Mouse (Mus musculus): ENCODE measurements around the gene Zfp961.
A peak's percentile ranks its signal among the peaks of the same experiment; 100 is the strongest.

The Zfp961 gene

GRCm38 (mm10) chr8:71961796-71962195, 11.0 kb downstream of the Zfp961 start:
- no peak for DNase-seq (ENCODE audit: low spot score in 2 of 2)

- DNase-seq (ENCODE audit: low spot score in 2 of 2), result no peak
Observed at GRCm38 (mm10) chr8:71964051-71964450, 13.2 kb downstream of the Zfp961 start.

DNA sequence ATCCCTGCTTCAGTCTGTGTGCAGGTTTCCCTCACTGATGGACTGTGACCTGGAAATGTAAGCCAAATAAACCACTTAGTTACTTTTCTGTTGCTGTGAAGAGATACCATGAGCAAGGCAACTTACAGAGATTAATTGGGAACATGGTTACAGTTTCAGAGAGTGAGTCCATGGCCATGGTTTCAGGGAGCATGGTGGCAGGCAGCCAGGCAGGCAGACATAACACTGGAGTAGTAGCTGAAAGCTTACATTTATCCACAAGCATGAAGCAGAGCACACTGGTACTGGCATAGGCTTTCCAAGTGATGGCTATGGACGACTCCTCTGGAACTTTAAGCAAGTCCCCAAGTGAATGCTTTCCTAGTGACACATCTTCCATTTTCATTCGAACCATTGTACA, 14.3 kb downstream of the Zfp961 start:
- DNase-seq (ENCODE audit: low spot score in 2 of 2), result no peak

DNA sequence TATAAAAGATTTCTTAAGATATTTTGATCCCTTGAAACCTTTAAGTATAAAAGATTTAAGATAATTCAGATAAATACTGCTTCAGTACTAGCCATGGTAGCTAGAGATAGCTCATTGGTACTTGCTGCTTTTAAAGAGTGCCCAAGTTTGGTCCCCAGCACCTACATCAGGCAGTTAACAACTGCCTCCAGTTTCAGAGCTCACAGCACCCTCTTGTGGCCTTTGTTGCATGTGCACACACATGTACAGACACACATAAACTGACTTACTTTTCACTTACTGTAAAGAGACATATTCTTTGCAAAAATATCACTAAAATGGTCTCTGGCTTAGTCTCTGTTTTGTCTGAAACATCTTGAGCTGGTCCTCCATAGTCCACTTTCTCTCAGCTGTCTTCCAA, 15.6 kb downstream of the Zfp961 start:
- DNase-seq (ENCODE audit: low spot score in 2 of 2), result no peak

DNA sequence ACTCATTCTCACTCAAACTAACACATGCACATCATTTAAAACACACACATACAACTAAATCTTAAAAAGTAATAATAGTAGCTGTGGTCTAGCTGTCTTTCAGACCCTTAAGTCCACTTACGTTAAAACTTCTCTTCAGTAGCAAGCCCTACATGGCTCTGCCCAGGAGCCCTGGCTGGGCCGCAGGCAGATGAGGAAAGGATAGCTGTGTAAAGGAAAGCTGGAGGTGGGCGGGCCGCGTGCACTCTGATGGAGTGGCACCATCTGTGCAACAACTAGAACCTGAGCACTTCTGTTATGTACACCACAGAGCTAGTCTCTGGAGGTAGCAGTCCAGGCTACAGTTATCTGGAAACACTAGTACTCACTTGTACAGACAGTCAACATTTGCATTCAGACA, 16.4 kb downstream of the Zfp961 start:
- DNase-seq (ENCODE audit: low spot score in 2 of 2), result no peak

GRCm38 (mm10) chr8:71968100-71968499, 17.3 kb downstream of the Zfp961 start:
- DNase-seq (ENCODE audit: low spot score in 2 of 2), result no peak

DNA sequence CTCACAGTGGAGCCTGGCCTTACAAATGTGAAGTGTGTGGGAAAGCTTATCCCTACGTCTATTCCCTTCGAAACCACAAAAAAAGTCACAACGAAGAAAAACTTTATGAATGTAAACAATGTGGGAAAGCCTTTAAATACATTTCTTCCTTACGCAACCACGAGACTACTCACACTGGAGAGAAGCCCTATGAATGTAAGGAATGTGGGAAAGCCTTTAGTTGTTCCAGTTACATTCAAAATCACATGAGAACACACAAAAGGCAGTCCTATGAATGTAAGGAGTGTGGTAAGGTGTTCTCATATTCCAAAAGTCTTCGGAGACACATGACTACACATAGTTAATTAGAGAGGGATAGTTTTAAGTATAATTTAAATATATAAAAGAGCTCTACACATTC, 17.8 kb downstream of the Zfp961 start:
- no peak for DNase-seq (ENCODE audit: low spot score in 2 of 2)

GRCm38 (mm10) chr8:71971945-71972344, 21.1 kb downstream of the Zfp961 start:
- no peak for DNase-seq (ENCODE audit: low spot score in 2 of 2)

- DNase-seq (ENCODE audit: low spot score in 2 of 2), result no peak
Observed at GRCm38 (mm10) chr8:71974211-71974610, 23.4 kb downstream of the Zfp961 start.

GRCm38 (mm10) chr8:71981032-71981431, 30.2 kb downstream of the Zfp961 start:
- DNase-seq (ENCODE audit: low spot score in 2 of 2), result no peak

DNA sequence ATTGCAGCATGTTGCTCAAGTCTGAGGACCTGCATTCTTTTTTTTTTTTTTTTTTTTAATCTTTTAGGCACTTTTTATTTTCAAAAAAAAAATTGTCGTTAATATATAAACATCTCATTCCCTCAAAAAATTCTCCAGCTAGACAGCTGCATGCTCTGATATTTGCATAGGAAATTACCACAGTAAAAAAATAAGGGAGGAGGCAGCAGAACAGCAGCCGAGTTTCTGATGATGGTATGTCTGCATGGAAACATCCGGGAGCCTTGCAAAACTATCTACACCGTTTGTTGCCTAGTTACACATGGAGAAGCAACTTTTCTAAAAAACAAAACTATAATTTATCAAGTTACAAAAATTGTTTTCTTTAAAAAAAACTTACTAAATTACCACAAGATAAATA, 30.6 kb downstream of the Zfp961 start:
- no peak for DNase-seq (ENCODE audit: low spot score in 2 of 2)

DNA sequence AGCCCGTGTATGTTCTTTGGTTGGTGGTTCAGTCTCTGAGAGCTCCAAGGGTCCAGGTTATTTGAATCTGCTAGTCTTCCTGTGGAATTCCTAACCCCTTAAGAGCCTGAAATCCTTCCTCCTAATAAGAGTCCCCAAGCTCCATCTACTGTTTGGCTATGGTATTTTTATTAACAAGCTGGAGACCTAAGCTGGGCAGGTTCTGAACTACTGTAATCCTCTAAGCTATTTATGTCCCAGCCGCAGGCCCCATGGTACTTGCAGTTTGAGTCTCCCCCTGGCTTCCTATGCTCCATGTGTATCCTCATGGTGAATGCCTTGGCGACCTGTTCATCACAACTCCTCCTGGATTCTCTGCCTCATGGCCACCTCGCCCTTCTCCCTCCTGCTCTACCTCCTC, 33.8 kb downstream of the Zfp961 start:
- no peak for DNase-seq (ENCODE audit: low spot score in 2 of 2)

GRCm38 (mm10) chr8:71988110-71988866, 37.5 kb downstream of the Zfp961 start:
- peak; percentile 22 to 23 for DNase-seq (ENCODE audit: low spot score in 2 of 2)

DNA sequence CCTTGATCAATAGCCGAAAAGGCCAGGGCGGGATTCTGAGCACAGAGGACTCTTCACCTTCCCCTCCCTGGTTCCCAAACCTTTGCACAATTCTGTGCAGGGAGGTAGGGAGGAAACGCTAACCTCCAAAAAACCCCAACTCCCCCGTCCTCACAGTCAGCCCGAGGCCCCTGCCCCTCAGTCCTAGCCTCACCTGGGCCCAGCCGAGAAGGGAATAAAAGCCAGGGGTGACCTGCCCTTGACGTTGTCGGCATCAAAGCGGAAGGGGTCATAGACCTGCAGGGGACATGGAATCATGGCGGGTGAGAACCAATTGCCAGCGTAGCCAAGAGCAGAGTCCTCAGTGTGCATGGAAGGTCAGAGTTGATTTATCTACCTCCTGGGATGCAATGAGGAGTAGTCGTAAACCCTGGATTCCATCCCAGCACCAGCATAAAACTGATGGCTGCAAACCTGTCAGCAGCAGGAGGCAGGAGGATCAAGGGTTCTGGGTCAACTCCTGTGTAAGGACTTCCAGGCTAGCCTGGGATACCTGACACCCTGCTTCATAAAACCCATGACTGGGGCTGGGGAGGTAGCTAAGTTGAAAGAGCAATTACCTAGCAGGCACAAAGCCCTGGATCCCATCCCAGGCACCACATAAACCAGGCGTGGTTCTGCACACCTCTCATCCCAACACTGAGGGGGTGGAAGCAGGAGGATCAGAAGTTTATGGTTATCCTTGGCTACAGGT, 38.2 kb downstream of the Zfp961 start:
- no peak for DNase-seq (ENCODE audit: low spot score in 2 of 2)

GRCm38 (mm10) chr8:71999434-71999833, 48.6 kb downstream of the Zfp961 start:
- no peak for DNase-seq (ENCODE audit: low spot score in 2 of 2)

GRCm38 (mm10) chr8:72000223-72000622, 49.4 kb downstream of the Zfp961 start:
- DNase-seq (ENCODE audit: low spot score in 2 of 2), result no peak

- no peak for DNase-seq (ENCODE audit: low spot score in 2 of 2)
Observed at GRCm38 (mm10) chr8:72002942-72003341, 52.1 kb downstream of the Zfp961 start.

GRCm38 (mm10) chr8:72005912-72006311, 55.1 kb downstream of the Zfp961 start:
- DNase-seq (ENCODE audit: low spot score in 2 of 2), result no peak

DNA sequence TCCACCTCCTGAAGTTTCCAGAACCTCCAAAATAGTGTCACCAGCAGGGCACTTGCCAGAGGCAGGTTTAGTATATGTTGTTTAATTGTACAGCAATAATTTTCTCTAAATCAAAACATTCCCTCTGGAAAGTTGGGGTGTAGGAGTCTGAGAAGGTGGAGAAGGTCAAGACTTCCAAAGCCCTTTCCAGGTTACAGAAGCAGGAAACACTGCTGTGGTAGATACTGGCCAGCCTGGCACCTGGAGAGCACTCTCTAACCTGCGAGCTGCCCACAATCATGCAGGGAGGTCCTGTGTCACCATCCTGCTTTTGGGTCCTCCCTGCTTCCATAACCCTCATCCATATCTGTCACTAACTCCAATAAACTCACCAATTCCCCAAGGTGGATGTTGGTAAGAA, 55.9 kb downstream of the Zfp961 start:
- no peak for DNase-seq (ENCODE audit: low spot score in 2 of 2)

DNA sequence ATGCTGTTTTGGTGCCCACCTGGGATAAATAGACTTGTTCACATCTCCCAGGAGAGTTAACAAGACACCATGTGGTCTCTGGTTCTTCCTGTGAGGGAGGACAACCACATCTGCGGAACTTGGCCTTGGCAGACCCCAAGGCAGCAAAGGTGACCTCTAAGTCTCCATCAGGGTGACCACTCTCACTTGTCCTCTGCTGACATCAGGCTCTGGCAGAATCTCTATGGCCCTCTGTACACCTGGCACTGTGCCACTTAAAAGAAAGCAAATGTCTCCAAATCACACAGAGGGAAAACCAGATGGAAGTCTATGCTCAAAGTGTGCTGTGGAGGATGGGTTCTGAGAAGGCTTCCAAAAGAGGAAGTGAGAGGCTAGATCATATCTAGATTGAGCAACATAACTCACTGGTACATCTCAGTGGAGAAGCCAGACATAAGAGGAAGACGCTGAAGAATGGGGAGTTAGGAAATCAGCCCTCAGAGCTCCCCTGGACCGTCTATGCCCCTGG, 57.4 kb downstream of the Zfp961 start:
- peak; percentile 49 to 73 for DNase-seq (ENCODE audit: low spot score in 2 of 2)

- DNase-seq (ENCODE audit: low spot score in 2 of 2), result peak in 1 of 2 experiments; percentile 31
Observed at GRCm38 (mm10) chr8:72009473-72009872, 58.6 kb downstream of the Zfp961 start, which contains the start of gene Cyp4f18. Gene Cyp4f18, minus strand, starts transcription at chr8:72009626.

DNA sequence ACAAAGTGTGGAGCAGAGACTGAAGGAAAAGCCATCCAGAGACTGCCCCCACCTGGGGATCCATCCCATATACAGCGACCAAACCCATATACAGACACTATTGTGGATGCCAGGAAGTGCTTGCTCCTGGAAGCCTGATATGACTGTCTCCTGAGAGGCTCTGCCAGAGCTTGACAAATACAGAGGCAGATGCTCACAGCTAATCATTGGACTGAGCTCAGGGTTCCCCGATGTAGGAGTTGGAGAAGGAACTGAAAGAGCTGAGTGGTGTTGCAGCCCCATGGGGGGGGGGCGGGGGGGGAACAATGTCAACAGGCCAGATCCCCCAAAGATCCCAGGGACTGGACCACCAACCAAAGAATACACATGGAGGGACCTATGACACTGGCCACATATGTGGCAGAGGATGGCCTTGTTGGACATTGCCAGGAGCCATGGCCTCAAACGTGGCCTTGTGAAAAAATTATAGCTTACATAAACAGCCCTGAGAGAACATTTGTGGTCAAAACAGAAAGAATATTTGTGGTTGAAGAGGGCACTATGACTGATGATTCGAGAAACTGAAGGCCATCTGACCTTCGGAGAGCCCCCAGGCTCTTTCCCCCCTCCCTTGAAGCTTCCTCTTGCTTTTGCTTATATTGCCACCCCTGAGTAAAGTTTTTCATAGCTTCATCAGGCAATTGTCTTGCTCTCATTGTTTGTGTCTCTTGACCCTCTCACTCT, 62.8 kb downstream of the Zfp961 start:
- peak; percentile 27 to 49 for DNase-seq (ENCODE audit: low spot score in 2 of 2)
